Mouse (Mus musculus): ENCODE data around the gene Ube2i. TPM values are rescaled to one million over a fixed set of nuclear protein-coding genes. Genes with fewer than 3 reads are reported as not detected.
A peak's percentile ranks its signal among the peaks of the same experiment; 100 is the strongest.
"Not testable (repeated sequence)": the region's sequence is repeated elsewhere in the genome, so short reads cannot be mapped to it uniquely, and the experiment has no call there.

Ube2i gene
- polyA plus RNA-seq, 1 experiment from 2014 or later = 489 TPM

DNA sequence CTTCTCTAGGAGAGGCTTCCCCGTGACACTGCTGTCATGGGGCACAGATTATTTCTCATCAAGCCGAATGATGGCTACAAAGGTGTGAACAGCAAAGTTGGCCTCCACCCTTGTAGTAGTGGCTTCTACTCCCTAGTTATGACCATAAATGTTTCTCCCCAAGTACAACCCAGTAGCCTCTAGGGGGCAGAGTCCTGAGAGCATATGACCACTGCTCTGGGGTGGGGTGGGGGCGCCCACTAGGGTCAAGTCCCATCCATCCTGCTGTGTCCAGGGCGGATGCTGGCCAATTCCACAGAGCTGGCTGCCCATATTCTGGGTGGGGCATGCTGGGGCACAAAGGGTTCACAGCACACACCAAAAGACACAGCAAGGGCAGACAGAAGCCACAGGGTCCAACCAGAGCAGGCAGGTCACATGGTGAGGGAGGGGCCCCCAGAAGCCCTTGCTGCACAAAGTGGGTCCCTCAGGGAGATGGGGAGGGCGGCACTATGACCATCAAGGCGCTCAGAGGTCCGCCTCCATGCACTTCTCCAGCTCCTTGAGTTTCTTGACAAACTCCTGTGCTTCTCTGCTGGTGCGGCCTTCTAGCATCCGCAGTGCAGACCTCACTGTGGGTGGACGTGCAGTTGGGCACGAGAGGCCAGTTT lies 31.2 kb downstream of the Ube2i start:
- Histone ChIP-seq H3K9ac (ENCODE audit: low read depth, low read length) (no peak overlapping the region), H3K9me3 (replicated peaks; ENCODE audit: control insufficient read depth, low read length, poor library complexity, severe bottlenecking) (no peaks in the 10 kb centered on the region), H3K4me1 (ENCODE audit: control insufficient read depth, insufficient read depth, low read length) (peaks cover 19% of the 10 kb centered on the region), H3K27me3 (ENCODE audit: control insufficient read depth, insufficient read depth, low read depth, low read length) (no peaks in the 10 kb centered on the region), H3K4me3 (ENCODE audit: low read depth, low read length) (no peak overlapping the region), H3K4me2 (ENCODE audit: low read length) (no peak overlapping the region), H3K36me3 (ENCODE audit: control insufficient read depth, insufficient read depth, low read length) (peaks cover 24% of the 10 kb centered on the region), H3K27ac (ENCODE audit: low read length) (no peak overlapping the region)
- WGBS = 88% methylated on average over 11 of the region's 11 CpGs
- no peak for ATAC-seq

- Histone ChIP-seq H3K4me1 (ENCODE audit: control insufficient read depth, insufficient read depth, low read length) (peaks cover 19% of the 10 kb centered on the region), H3K9me3 (replicated peaks; ENCODE audit: control insufficient read depth, low read length, poor library complexity, severe bottlenecking) (no peaks in the 10 kb centered on the region), H3K27ac (ENCODE audit: low read length) (peak within 1 kb of the TSS; percentile 83), H3K9ac (ENCODE audit: low read depth, low read length) (peak within 1 kb of the TSS; percentile 95), H3K27me3 (ENCODE audit: control insufficient read depth, insufficient read depth, low read depth, low read length) (no peaks in the 10 kb centered on the region), H3K4me3 (ENCODE audit: low read depth, low read length) (peak within 1 kb of the TSS; percentile 99), H3K4me2 (ENCODE audit: low read length) (peak within 1 kb of the TSS; percentile 89), H3K36me3 (ENCODE audit: control insufficient read depth, insufficient read depth, low read length) (peaks cover 28% of the 10 kb centered on the region)
- ATAC-seq = peak; percentile 87
- WGBS = under 1% methylated on average over 75 of the region's 80 CpGs
Measured at GRCm38 (mm10) chr17:25239695-25240636, 34.5 kb downstream of the Ube2i start, which contains the start of the genes Gnptg and Tsr3. Gene Gnptg (minus strand): TSS chr17:25240124. Gene Tsr3 (plus strand): TSS chr17:25240170.

- 88% methylated on average over 9 of the region's 9 CpGs for WGBS
- H3K9me3 ChIP-seq (replicated peaks; ENCODE audit: control insufficient read depth, low read length, poor library complexity, severe bottlenecking) = no peaks in the 10 kb centered on the region
- H3K4me3 ChIP-seq (ENCODE audit: low read depth, low read length) = no peak overlapping the region
- H3K4me1 ChIP-seq (ENCODE audit: control insufficient read depth, insufficient read depth, low read length) = peaks cover 7% of the 10 kb centered on the region
- H3K36me3 ChIP-seq (ENCODE audit: control insufficient read depth, insufficient read depth, low read length) = peaks cover 21% of the 10 kb centered on the region
- H3K27me3 ChIP-seq (ENCODE audit: control insufficient read depth, insufficient read depth, low read depth, low read length) = no peaks in the 10 kb centered on the region
- ATAC-seq = no peak
- H3K27ac ChIP-seq (ENCODE audit: low read length) = no peak overlapping the region
- no peak overlapping the region for H3K4me2 ChIP-seq (ENCODE audit: low read length)
- H3K9ac ChIP-seq (ENCODE audit: low read depth, low read length) = no peak overlapping the region
Measured at GRCm38 (mm10) chr17:25235635-25236034, 38.8 kb downstream of the Ube2i start.

DNA sequence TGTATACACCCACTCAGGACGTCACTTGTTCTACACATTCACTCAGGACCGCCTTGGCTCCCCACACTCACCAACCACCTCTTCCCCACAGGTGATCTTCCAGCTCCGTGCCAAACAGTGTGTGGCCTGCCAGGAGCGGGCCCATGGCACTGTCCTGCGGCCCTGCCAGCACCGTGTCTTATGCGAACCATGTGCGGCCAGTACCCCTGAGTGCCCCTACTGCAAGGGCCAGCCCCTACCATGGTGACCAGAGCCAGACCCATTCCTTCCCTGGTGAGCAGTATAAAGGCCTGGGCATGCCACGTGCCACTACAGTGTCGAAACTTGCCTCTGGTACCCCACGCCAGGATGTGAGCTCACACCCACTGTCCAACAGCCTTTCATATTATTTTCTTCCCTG lies 42.8 kb downstream of the Ube2i start:
- 96% methylated on average over 5 of the region's 11 CpGs for WGBS
- not testable (repeated sequence) for H3K4me2 ChIP-seq (ENCODE audit: low read length); H3K27me3 ChIP-seq (ENCODE audit: control insufficient read depth, insufficient read depth, low read depth, low read length); H3K9ac ChIP-seq (ENCODE audit: low read depth, low read length); H3K4me1 ChIP-seq (ENCODE audit: control insufficient read depth, insufficient read depth, low read length); H3K27ac ChIP-seq (ENCODE audit: low read length); H3K9me3 ChIP-seq (replicated peaks; ENCODE audit: control insufficient read depth, low read length, poor library complexity, severe bottlenecking); H3K4me3 ChIP-seq (ENCODE audit: low read depth, low read length)
- peak; percentile 70 for ATAC-seq
- peaks cover 25% of the 10 kb centered on the region for H3K36me3 ChIP-seq (ENCODE audit: control insufficient read depth, insufficient read depth, low read length)

DNA sequence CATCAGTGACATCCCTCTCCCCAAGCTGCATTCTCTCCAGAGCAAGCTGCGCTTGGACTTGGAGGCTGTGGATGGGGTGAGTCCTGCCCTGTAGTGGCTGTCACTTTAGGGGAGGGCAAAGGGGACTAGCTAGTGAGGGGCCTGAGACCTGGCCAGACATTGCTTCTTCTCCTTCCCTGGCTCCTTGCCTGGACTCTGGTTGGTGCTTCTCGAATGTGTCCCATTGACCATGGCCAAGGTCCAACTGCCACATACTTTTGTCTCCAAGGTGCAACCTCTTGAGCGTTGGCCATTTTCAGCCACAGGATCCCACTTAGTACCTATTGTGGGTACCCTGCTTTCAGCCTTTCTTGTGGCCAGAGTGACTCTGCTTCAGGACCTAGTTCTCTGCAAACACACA lies 43.7 kb downstream of the Ube2i start:
- WGBS = 94% methylated on average over 3 of the region's 3 CpGs
- Histone ChIP-seq H3K27ac (ENCODE audit: low read length) (no peak overlapping the region), H3K27me3 (ENCODE audit: control insufficient read depth, insufficient read depth, low read depth, low read length) (no peaks in the 10 kb centered on the region), H3K4me2 (ENCODE audit: low read length) (no peak overlapping the region), H3K4me1 (ENCODE audit: control insufficient read depth, insufficient read depth, low read length) (no peaks in the 10 kb centered on the region), H3K4me3 (ENCODE audit: low read depth, low read length) (no peak overlapping the region), H3K36me3 (ENCODE audit: control insufficient read depth, insufficient read depth, low read length) (peaks cover 22% of the 10 kb centered on the region), H3K9me3 (replicated peaks; ENCODE audit: control insufficient read depth, low read length, poor library complexity, severe bottlenecking) (no peaks in the 10 kb centered on the region), H3K9ac (ENCODE audit: low read depth, low read length) (no peak overlapping the region)
- no peak for ATAC-seq

- peak; percentile 43; the same call in 1 of the 2 replicates for ATAC-seq
- not testable (repeated sequence) for H3K4me3 ChIP-seq (ENCODE audit: low read depth, low read length)
Measured at GRCm38 (mm10) chr17:25230014-25230655, 44.3 kb downstream of the Ube2i start.

DNA sequence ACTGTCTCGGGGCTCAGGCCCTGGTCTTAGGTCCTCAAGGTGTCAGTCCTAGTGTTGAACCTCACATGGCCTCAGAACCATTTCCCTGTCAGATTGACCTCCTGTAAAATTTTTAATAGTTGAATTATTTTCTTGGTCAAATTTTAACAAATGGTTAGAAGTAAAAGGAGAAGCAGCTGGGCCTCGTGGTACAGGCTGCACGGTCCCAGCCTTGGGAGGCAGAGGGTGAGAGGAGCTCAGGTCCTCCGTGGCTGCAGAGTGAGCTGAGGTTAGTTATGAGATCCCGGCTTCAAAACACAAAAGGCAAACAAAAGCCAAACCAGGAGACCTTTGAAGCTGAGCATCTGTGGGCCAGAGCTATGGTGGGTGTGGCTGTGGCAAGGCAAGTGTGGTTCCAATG lies 46.4 kb downstream of the Ube2i start:
- peaks cover 8% of the 10 kb centered on the region for H3K36me3 ChIP-seq (ENCODE audit: control insufficient read depth, insufficient read depth, low read length)
- ATAC-seq = no peak
- 88% methylated on average over 5 of the region's 5 CpGs for WGBS

More at GRCm38 (mm10) chr17:25230014-25230655, 44.3 kb downstream of the Ube2i start:
- not testable (repeated sequence) for H3K9ac ChIP-seq (ENCODE audit: low read depth, low read length); H3K27ac ChIP-seq (ENCODE audit: low read length); H3K4me2 ChIP-seq (ENCODE audit: low read length); H3K4me1 ChIP-seq (ENCODE audit: control insufficient read depth, insufficient read depth, low read length); H3K27me3 ChIP-seq (ENCODE audit: control insufficient read depth, insufficient read depth, low read depth, low read length); H3K9me3 ChIP-seq (replicated peaks; ENCODE audit: control insufficient read depth, low read length, poor library complexity, severe bottlenecking)
- peaks cover 17% of the 10 kb centered on the region for H3K36me3 ChIP-seq (ENCODE audit: control insufficient read depth, insufficient read depth, low read length)
- WGBS = 79% methylated on average over 12 of the region's 17 CpGs

DNA sequence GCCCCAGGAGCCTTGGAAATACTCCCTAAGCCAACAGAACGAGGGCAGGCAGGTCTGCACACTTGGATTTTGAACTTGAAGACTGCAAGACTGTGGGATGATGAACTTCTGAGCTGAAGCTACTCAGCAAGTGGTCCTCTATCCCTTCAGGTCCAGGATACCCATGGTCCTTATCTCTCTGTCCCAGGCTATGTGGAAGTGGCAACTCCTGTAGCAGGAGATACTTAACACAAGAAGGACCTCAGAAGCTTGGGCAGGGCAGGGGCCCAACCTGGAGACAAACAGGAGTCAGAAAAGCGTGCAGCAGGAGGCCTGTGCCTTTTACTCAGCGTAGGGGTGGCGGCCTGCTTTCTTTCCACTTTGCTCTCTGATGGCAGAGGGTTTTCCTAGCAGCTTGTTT lies 48.8 kb downstream of the Ube2i start:
- Histone ChIP-seq H3K4me2 (ENCODE audit: low read length) (no peak overlapping the region), H3K27me3 (ENCODE audit: control insufficient read depth, insufficient read depth, low read depth, low read length) (no peaks in the 10 kb centered on the region), H3K36me3 (ENCODE audit: control insufficient read depth, insufficient read depth, low read length) (peaks cover 4% of the 10 kb centered on the region; the same call in 1 of the 2 replicates), H3K9ac (ENCODE audit: low read depth, low read length) (no peak overlapping the region), H3K9me3 (replicated peaks; ENCODE audit: control insufficient read depth, low read length, poor library complexity, severe bottlenecking) (no peaks in the 10 kb centered on the region), H3K4me3 (ENCODE audit: low read depth, low read length) (no peak overlapping the region), H3K4me1 (ENCODE audit: control insufficient read depth, insufficient read depth, low read length) (peaks cover 15% of the 10 kb centered on the region), H3K27ac (ENCODE audit: low read length) (no peak overlapping the region)
- 92% methylated on average over 4 of the region's 4 CpGs for WGBS
- ATAC-seq = no peak

More for the DNA sequence above, 46.4 kb downstream of the Ube2i start:
- no peak overlapping the region for H3K27ac ChIP-seq (ENCODE audit: low read length)
- H3K4me3 ChIP-seq (ENCODE audit: low read depth, low read length) = no peak overlapping the region
- H3K9me3 ChIP-seq (replicated peaks; ENCODE audit: control insufficient read depth, low read length, poor library complexity, severe bottlenecking) = no peaks in the 10 kb centered on the region
- H3K27me3 ChIP-seq (ENCODE audit: control insufficient read depth, insufficient read depth, low read depth, low read length) = no peaks in the 10 kb centered on the region
- H3K4me2 ChIP-seq (ENCODE audit: low read length) = no peak overlapping the region
- H3K9ac ChIP-seq (ENCODE audit: low read depth, low read length) = no peak overlapping the region
- H3K4me1 ChIP-seq (ENCODE audit: control insufficient read depth, insufficient read depth, low read length) = no peaks in the 10 kb centered on the region; the same call in 1 of the 2 replicates
